Mouse (Mus musculus) thymus, adult 2 months (tissue): Measurements from ENCODE around the gene Ephb3.
"Not testable (repeated sequence)": the region's sequence is repeated elsewhere in the genome, so short reads cannot be mapped to it uniquely, and the experiment has no call there.

ENCODE experiments used
- CTCF ChIP-seq: fragments of 200-500 bp; IDR thresholded peaks from 2 replicates; pipeline ENCODE4 v1.5.1; 2012; ENCODE audit warnings: mild to moderate bottlenecking, control low read depth, low read length, moderate library complexity, borderline replicate concordance; ENCODE audit not compliant: control insufficient read depth, poor library complexity, insufficient read depth; ENCODE audit errors: extremely low read depth
- POLR2A ChIP-seq: fragments of 200-500 bp; IDR thresholded peaks from 2 replicates; pipeline ENCODE4 v1.6.1; 2012; ENCODE audit warnings: mild to moderate bottlenecking, low read length, control low read depth, moderate library complexity; ENCODE audit not compliant: control insufficient read depth, poor library complexity, insufficient read depth; ENCODE audit errors: extremely low read depth

DNA sequence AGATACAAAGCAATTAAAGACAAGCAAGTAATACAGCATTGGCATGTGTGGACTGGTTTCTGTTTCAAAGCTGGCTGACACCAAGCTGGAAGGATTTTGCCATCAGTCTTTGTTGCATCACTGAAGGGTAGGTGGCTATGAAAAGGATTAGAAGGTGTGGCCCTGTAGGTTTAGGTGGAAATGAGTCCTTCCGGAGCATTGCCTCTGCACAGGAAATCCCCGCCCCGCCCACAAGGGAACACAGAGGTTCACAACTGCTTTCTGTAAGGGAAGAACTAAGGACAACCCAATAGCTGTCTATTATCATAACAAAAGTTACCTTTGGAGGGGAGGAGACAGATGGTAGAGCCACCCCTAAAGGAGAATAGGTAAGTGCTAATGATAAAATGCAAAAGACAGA, 41.1 kb upstream of the Ephb3 start:
- not testable (repeated sequence) for TF ChIP-seq CTCF, POLR2A
